ENCODE assay signal across 16 mouse cellular contexts in the genomic region with DNA sequence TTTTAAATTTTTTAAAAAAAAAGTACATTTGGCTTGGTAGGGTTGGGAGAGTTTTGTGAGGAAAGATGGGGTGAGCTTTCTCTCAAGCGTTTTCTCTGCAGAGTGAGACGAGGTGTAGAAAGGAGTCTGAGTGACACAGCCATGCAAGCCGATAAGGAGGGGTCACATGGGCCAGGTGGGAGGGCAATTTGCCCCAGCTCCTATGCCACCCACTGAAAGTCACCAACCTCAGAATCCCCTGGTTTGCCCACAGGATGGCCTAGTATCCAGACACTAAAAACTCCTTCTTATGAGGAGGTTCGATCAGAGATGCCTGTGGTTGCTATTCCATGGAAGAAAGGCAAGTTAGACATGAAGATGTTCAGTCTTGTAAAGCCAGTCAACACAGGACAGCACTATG.
DNase-seq lines count a peak whose midpoint lies in the region; ATAC-seq and TF ChIP-seq lines count a peak whose summit lies in the region.
"Had no signal": no experiment of that assay in that cellular context is flagged by ENCODE, and none has a peak within 500 bp of the region (broad histone marks: within the 10 kb centered on the region; RNA-seq: fewer than 3 reads in every experiment).

No protein-coding gene starts in this region.

- no peak for TF ChIP-seq CTCF in gastrocnemius, adult 2 months (IDR thresholded peaks at IDR 0.05)

- no peak for DNase-seq in gastrocnemius, adult 2 months
- no peak for DNase-seq in gastrocnemius, adult 18-20 months (ENCODE audit: low spot score)
- DNase-seq in hindbrain, embryonic 10.5 days (ENCODE audit: low spot score) = no peak
- no peak for DNase-seq in embryonic facial prominence, embryonic 11.5 days (ENCODE audit: low spot score)
- DNase-seq in right cerebral cortex, postnatal 4 days = no peak
- no peak for DNase-seq in liver
- DNase-seq: cerebellum, postnatal 25 days; liver, postnatal 0 days; right cerebral cortex, postnatal 25 days; thymus, adult 18-20 months had no signal

- peak overlapping the region; percentile 82 for H3K27ac ChIP-seq in gastrocnemius, adult 2 months
- H3K27ac ChIP-seq in hindbrain, embryonic 10.5 days = peak overlapping the region; percentile 58; the same call in 1 of the 2 replicates
- H3K27ac ChIP-seq in hindbrain, embryonic 13.5 days = no peak overlapping the region
- H3K27ac ChIP-seq in embryonic facial prominence, embryonic 11.5 days (replicated peaks; ENCODE audit: low read depth, low read length) = peak overlapping the region; percentile 39; the same call in 1 of the 2 replicates
- H3K27ac ChIP-seq in intestine, embryonic 15.5 days = 0 out of 2 replicates have a peak overlapping the region, but pooled peaks have one; percentile 28
- H3K27ac ChIP-seq: left cerebral cortex, adult 2 months; midbrain, embryonic 15.5 days had no signal

- intact Hi-C loops in gastrocnemius, adult 2 months (cut with DNase I) = loop anchor here (2.0 kb wide), 1 partner anchor 37 kb away; no protein-coding TSS in a partner anchor

- peak overlapping the region; percentile 7; the same call in 1 of the 2 replicates for H3K4me3 ChIP-seq in gastrocnemius, adult 2 months
- no peak overlapping the region for H3K4me3 ChIP-seq in hindbrain, embryonic 10.5 days
- H3K4me3 ChIP-seq in hindbrain, embryonic 13.5 days = no peak overlapping the region
- no peak overlapping the region for H3K4me3 ChIP-seq in embryonic facial prominence, embryonic 11.5 days (ENCODE audit: low read depth, low read length)
- no peak overlapping the region for H3K4me3 ChIP-seq in intestine, embryonic 15.5 days (replicated peaks)
- H3K4me3 ChIP-seq: left cerebral cortex, adult 2 months; limb, embryonic 13.5 days; midbrain, embryonic 15.5 days had no signal

- H3K4me2 ChIP-seq in hindbrain, embryonic 13.5 days = no peak overlapping the region
- H3K4me2 ChIP-seq in embryonic facial prominence, embryonic 11.5 days (ENCODE audit: low read depth, low read length) = no peak overlapping the region
- H3K4me2 ChIP-seq in intestine, embryonic 15.5 days (replicated peaks) = no peak overlapping the region
- H3K4me2 ChIP-seq: limb, embryonic 13.5 days; midbrain, embryonic 15.5 days had no signal

- WGBS in hindbrain, embryonic 10.5 days = 79% methylated on average over 4 of the region's 4 CpGs
- WGBS in hindbrain, embryonic 13.5 days = 83% methylated on average over 4 of the region's 4 CpGs
- 74% methylated on average over 4 of the region's 4 CpGs for WGBS in embryonic facial prominence, embryonic 11.5 days
- 73% methylated on average over 4 of the region's 4 CpGs for WGBS in intestine, embryonic 15.5 days

- no peak for ATAC-seq in hindbrain, embryonic 13.5 days (ENCODE audit: low FRiP score)
- no peak for ATAC-seq in embryonic facial prominence, embryonic 11.5 days (replicated peaks; ENCODE audit: insufficient number of reproducible peaks, low FRiP score, low TSS enrichment, low read depth)
- no peak for ATAC-seq in intestine, embryonic 15.5 days
- ATAC-seq: hindbrain, embryonic 16.5 days; liver, postnatal 0 days; midbrain, embryonic 15.5 days had no signal

- peaks cover 32% of the 10 kb centered on the region for H3K4me1 ChIP-seq in hindbrain, embryonic 10.5 days (replicated peaks)
- peaks cover 10% of the 10 kb centered on the region for H3K4me1 ChIP-seq in hindbrain, embryonic 13.5 days (replicated peaks)
- peaks cover 3% of the 10 kb centered on the region; the same call in 1 of the 2 replicates for H3K4me1 ChIP-seq in embryonic facial prominence, embryonic 11.5 days (ENCODE audit: control insufficient read depth, insufficient read depth, low read length)
- H3K4me1 ChIP-seq in intestine, embryonic 15.5 days (replicated peaks) = peaks cover 19% of the 10 kb centered on the region

- no peaks in the 10 kb centered on the region for H3K36me3 ChIP-seq in hindbrain, embryonic 10.5 days
- H3K36me3 ChIP-seq in hindbrain, embryonic 13.5 days = no peaks in the 10 kb centered on the region
- H3K36me3 ChIP-seq in embryonic facial prominence, embryonic 11.5 days (replicated peaks; ENCODE audit: control insufficient read depth, insufficient read depth, low read depth, low read length) = no peaks in the 10 kb centered on the region
- H3K36me3 ChIP-seq in intestine, embryonic 15.5 days = no peaks in the 10 kb centered on the region
- H3K36me3 ChIP-seq: limb, embryonic 13.5 days; midbrain, embryonic 15.5 days had no signal

- H3K27me3 ChIP-seq in hindbrain, embryonic 10.5 days (ENCODE audit: insufficient read depth, poor library complexity, severe bottlenecking) = no peaks in the 10 kb centered on the region; the same call in 1 of the 2 replicates
- no peaks in the 10 kb centered on the region for H3K27me3 ChIP-seq in hindbrain, embryonic 13.5 days
- no peaks in the 10 kb centered on the region for H3K27me3 ChIP-seq in embryonic facial prominence, embryonic 11.5 days (ENCODE audit: control insufficient read depth, insufficient read depth, low read length)
- H3K27me3 ChIP-seq in intestine, embryonic 15.5 days (replicated peaks) = peaks cover 4% of the 10 kb centered on the region; the same call in 1 of the 2 replicates

- no peak overlapping the region for H3K9ac ChIP-seq in hindbrain, embryonic 13.5 days
- H3K9ac ChIP-seq in embryonic facial prominence, embryonic 11.5 days (replicated peaks; ENCODE audit: low read length) = no peak overlapping the region
- no peak overlapping the region for H3K9ac ChIP-seq in intestine, embryonic 15.5 days
- H3K9ac ChIP-seq: limb, embryonic 13.5 days; liver, postnatal 0 days; midbrain, embryonic 15.5 days had no signal

- no peaks in the 10 kb centered on the region for H3K9me3 ChIP-seq in hindbrain, embryonic 10.5 days
- H3K9me3 ChIP-seq in hindbrain, embryonic 13.5 days = no peaks in the 10 kb centered on the region
- no peaks in the 10 kb centered on the region for H3K9me3 ChIP-seq in embryonic facial prominence, embryonic 11.5 days (replicated peaks; ENCODE audit: control insufficient read depth, low read length)
- H3K9me3 ChIP-seq in intestine, embryonic 15.5 days = no peaks in the 10 kb centered on the region
- H3K9me3 ChIP-seq: limb, embryonic 13.5 days; midbrain, embryonic 15.5 days had no signal
